Mouse (Mus musculus): ENCODE data around the gene Pithd1. TPM values are rescaled to one million over a fixed set of nuclear protein-coding genes. Genes with fewer than 3 reads are reported as not detected.
"Not testable (repeated sequence)": the region's sequence is repeated elsewhere in the genome, so short reads cannot be mapped to it uniquely, and the experiment has no call there.

Gene Pithd1
- total RNA-seq, 1 experiment from 2014 or later: 63.2 TPM

DNA sequence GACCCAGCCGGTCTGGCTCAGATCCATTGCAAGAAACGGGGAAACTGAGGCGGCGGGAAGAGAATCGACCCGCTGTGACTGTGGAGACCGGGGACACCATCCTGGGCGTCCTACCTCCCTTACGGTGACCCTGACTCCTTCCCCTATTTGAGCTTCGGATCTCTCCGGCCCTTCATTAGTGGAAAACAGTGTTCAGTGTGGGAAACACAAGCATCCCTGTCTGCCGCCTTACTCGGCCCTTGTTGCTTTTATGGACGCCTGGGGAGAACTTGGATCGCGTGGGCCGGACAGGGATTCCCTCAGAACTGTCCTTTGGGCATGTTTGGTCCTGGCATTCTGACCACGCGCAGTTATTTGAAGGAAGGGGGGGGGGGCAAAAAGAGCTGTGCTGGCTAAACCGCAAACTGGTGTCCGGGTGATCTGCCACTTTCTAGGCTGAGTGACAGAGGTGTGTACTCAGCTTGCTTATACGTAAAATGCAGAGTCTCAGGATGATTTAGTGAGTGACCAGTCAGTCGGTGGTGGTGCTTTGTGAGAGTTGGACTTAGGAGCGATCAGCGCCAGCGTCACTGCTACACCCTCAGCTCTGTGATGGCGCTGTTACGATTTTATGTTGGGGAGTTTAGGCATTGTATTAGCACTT lies 40.3 kb downstream of the Pithd1 start:
- peak in 1 of 2 experiments; percentile 9; a peak in 1 of 4 replicates for ATAC-seq (replicated peaks in 1 of 2; ENCODE audit: insufficient read depth in 1 of 2, low FRiP score in 2 of 2, low TSS enrichment in 1 of 2, low read depth in 1 of 2, poor library complexity in 2 of 2, severe bottlenecking in 2 of 2)

DNA sequence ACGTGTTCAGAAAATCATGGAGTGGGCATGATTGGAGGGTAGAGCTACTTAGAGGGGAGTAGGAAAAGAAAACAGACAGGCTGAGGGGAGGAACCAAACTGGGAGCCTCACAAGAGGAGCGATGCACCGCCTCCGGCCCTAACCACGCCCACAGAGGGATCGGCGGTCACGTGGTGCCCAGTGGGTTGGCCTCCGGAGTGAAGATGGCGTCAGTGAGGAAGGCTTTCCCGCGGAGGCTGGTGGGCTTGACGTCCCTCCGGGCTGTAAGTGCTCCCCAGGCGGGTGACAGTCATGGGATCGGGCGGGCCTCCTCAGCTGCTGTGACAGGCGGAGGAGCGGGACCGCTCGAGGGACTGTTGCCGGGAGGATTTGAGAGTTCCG lies 40.8 kb downstream of the Pithd1 start, which contains the start of gene Hmgcl:
TSS of gene Hmgcl (plus strand) at position 171 of the 381 bp plus-strand sequence.
- peak; percentile 97 to 98 for ATAC-seq (replicated peaks in 1 of 2; ENCODE audit: insufficient read depth in 1 of 2, low FRiP score in 2 of 2, low TSS enrichment in 1 of 2, low read depth in 1 of 2, poor library complexity in 2 of 2, severe bottlenecking in 2 of 2)

DNA sequence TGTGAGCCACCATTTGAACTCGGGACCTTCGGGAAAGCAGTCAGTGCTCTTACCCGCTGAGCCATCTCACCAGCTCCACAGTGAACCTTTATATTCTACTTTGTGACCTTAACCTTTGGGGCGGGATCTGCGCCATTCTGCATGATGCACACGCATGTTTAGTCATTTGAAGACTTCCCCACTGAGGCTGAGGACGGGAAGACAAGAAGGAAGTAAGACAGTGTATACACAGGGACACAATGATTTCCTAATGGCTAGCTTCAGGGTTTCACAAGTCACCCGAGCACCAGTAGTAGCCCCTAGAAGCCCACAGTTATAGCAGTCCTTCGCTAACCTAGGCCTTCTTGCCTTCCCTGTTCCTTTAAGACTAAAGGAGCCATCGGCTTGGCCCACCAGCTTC lies 41.4 kb downstream of the Pithd1 start:
- peak; percentile 13 to 43; a peak in 1 of 4 replicates for ATAC-seq (replicated peaks in 1 of 2; ENCODE audit: insufficient read depth in 1 of 2, low FRiP score in 2 of 2, low TSS enrichment in 1 of 2, low read depth in 1 of 2, poor library complexity in 2 of 2, severe bottlenecking in 2 of 2)

DNA sequence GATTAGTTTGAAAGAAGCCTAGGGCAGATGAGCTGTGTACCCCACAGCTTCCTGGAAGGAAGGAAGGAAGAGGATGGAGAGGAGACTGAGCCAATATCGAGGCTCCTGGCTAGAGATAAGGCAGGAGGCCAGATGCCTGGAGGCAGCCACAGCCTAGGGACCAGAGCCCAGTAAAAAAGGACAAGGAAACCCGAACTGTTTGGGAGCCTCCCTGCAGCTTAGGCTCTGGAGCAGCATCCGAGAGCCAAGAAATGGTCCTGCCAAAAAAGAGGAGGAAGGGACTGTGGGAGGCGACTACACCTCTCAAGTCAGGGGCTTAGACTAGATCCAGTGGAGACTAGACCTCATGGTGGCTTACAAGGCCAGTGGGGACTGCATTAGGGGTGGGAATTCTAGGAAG lies 43.7 kb downstream of the Pithd1 start:
- no peak for ATAC-seq (replicated peaks in 1 of 2; ENCODE audit: insufficient read depth in 1 of 2, low FRiP score in 2 of 2, low TSS enrichment in 1 of 2, low read depth in 1 of 2, poor library complexity in 2 of 2, severe bottlenecking in 2 of 2)

DNA sequence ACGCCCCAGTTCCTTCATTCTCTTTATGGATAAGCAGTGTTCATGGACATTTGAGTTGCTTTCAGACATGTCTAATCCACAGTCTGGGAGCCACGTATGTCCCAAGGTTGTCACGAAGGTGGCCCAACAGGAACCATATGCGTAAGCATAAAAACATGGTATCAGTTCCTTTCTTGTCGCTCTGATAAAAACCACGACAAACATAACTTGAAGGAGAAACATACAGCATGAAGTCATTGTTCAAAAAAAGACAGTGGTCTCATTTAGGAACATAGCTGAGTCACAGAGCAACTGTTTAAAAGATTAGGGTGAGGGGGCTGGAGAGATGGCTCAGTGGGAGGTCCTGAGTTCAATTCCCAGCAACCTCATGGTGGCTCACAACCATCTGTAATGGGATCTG lies 44.9 kb downstream of the Pithd1 start:
- no peak for ATAC-seq (replicated peaks in 1 of 2; ENCODE audit: insufficient read depth in 1 of 2, low FRiP score in 2 of 2, low TSS enrichment in 1 of 2, low read depth in 1 of 2, poor library complexity in 2 of 2, severe bottlenecking in 2 of 2)

DNA sequence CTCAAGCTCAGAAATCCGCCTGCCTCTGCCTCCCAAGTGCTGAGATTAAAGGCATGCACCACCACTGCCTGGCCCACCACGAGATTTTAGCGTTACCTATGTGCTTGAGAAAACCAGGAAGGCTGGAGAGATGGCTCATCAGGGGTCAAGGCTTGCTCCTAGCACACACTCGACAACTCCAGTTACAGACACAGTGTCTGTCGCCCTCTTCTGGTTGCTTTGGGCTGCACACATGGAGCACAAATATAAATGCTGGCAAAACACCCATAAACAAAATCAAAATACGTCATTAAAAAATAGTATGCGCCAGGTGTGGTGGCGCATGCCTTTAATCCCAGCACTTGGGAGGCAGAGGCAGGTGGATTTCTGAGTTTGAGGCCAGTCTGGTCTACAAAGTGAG lies 46.0 kb downstream of the Pithd1 start:
- not testable (repeated sequence) for ATAC-seq (replicated peaks in 1 of 2; ENCODE audit: insufficient read depth in 1 of 2, low FRiP score in 2 of 2, low TSS enrichment in 1 of 2, low read depth in 1 of 2, poor library complexity in 2 of 2, severe bottlenecking in 2 of 2)

DNA sequence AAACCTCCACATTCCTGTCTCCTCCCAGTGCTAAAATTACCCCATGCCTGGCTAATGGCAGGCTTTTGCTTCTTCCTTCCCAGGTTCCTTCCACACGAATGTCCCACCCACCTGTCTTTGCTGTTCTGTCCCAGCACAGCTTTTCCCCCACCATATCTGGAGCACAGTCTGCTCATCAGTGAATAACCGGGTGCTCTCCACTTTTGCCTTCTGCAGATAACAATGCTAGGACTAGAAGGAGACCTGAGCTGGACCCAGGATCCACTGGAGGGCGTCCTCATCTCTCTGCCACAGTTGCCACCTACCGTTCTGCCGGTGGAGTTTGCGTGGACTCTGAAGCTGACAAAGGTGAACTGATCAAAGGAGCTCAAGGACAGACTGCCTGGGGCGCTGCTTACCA lies 48.2 kb downstream of the Pithd1 start:
- no peak for ATAC-seq (replicated peaks in 1 of 2; ENCODE audit: insufficient read depth in 1 of 2, low FRiP score in 2 of 2, low TSS enrichment in 1 of 2, low read depth in 1 of 2, poor library complexity in 2 of 2, severe bottlenecking in 2 of 2)

DNA sequence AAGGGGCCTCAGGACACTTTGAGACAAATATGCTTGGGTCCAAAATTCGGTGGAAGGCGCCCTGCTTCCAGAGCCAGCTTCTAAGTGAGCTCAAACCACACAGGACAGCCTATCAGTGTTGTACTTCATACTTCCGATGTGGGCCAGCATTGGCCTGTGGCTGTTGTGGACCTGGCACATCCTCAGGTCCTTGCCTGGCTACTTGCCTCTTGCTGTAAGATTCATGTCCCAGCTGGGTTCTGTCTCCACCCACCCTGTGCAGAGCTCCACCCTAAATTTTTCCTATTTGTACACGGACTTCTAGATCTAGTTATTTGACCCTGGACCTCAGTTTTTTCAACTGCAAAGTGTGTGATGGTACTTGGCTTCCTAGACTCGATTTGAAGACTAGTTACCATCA lies 51.6 kb downstream of the Pithd1 start:
- no peak for ATAC-seq (replicated peaks in 1 of 2; ENCODE audit: insufficient read depth in 1 of 2, low FRiP score in 2 of 2, low TSS enrichment in 1 of 2, low read depth in 1 of 2, poor library complexity in 2 of 2, severe bottlenecking in 2 of 2)

DNA sequence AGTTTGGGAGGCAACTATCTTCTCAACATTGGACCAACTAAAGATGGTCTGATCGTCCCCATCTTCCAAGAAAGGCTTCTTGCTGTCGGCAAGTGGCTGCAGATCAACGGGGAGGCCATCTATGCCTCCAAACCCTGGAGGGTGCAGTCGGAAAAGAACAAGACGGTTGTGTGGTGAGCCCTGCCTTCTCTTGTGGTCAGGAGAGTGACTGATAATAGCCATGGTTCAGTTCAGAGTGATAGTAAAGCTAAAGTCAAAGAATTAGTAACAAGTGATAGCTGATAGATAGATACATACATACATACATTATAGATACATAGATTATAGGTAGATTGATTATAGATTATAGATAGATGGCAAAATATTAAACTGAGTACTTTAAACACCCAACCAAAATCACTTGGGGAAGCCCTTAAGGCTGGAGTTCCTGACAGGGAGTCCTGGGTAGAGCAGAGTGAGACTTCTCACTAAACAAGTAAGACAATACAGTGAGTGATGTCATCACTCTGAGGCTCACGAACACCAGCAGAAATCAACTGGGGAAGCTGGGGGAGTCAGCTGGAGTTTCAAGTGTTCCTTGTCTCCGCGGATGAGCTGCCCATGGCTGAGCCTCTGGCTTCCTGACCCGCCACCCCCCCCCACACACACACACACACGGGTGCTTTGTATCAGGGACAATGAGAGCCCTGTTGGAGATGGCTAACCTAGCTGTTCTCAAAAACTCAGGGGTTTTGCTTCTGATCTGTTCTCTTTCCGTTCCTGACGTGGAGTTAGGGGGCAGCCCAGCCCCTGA lies 52.2 kb downstream of the Pithd1 start:
- no peak for ATAC-seq (replicated peaks in 1 of 2; ENCODE audit: insufficient read depth in 1 of 2, low FRiP score in 2 of 2, low TSS enrichment in 1 of 2, low read depth in 1 of 2, poor library complexity in 2 of 2, severe bottlenecking in 2 of 2)

DNA sequence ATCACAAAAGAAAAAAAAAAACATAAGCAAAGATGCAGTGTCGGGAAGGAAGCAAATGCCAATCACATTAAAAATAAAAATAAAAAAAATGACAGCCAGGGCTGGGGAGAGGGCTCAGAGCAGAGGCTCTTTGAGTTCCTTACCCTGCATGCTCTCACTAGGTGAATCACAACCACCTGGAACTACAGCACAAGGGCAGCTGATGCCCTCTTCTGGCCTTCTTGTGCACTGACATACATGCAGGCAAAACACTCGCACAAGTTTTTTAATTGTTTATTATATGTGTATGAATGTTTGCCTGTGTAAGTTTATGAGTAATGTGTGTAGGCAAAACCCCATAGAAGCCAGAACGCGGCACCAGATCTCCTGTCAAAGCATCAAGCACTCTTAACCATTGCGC lies 55.2 kb downstream of the Pithd1 start:
- peak; percentile 62 to 72 for ATAC-seq (replicated peaks in 1 of 2; ENCODE audit: insufficient read depth in 1 of 2, low FRiP score in 2 of 2, low TSS enrichment in 1 of 2, low read depth in 1 of 2, poor library complexity in 2 of 2, severe bottlenecking in 2 of 2)

DNA sequence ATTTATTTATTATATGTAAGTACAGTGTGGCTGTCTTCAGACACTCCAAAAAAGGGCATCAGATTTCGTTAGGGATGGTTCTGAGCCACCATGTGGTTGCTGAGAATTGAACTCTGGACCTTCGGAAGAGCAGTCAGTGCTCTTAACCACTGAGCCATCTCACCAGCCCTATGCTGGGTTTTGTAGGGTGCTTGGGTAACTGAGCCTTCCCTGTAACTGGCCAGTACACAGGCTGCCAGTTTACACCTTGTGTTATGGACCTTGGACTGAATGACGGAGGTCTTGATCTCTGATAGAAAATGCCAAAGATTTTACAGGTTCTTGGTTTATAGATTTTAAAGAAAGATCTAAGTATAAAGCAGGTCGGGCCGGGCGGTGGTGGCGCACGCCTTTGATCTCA lies 56.8 kb downstream of the Pithd1 start:
- ATAC-seq (replicated peaks in 1 of 2; ENCODE audit: insufficient read depth in 1 of 2, low FRiP score in 2 of 2, low TSS enrichment in 1 of 2, low read depth in 1 of 2, poor library complexity in 2 of 2, severe bottlenecking in 2 of 2): no peak

DNA sequence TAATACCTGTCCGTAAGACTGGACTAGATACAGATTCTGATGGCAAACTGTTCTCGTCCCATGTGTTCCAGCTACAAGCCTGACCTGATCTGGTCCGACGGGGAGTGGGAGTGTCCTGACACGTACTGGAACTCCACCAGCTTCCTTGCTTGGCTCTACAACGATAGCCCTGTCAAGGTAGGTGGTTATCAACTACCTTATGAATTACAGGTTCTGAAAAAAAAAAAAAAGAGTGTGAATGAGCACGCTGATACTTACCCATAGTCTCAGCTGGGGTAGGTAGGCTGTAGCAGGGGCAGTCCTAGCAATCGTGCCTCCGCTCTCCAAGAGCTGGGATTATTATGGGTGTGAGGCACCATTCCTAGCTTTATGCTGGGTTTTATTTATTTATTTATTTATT lies 57.2 kb downstream of the Pithd1 start:
- ATAC-seq (replicated peaks in 1 of 2; ENCODE audit: insufficient read depth in 1 of 2, low FRiP score in 2 of 2, low TSS enrichment in 1 of 2, low read depth in 1 of 2, poor library complexity in 2 of 2, severe bottlenecking in 2 of 2): no peak

DNA sequence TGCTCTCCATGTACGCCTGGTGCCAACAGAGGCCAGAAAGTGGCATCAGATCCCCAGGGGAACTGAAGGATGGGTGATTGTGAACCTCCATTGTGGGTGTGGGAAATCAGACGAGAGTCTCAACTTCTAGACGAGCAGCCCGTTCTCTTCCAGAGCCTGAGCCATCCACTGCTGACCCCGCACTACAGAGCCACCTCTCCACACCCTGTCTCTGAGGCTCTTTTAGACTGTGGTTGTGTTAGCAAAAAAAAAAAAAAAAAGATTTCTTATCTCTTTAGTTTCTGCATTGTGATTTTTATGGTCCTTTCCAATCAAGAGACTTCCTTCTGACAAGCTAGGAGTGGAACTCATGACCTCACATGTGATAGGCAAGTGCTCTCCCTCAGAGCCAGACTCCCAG lies 57.7 kb downstream of the Pithd1 start:
- no peak for ATAC-seq (replicated peaks in 1 of 2; ENCODE audit: insufficient read depth in 1 of 2, low FRiP score in 2 of 2, low TSS enrichment in 1 of 2, low read depth in 1 of 2, poor library complexity in 2 of 2, severe bottlenecking in 2 of 2)

DNA sequence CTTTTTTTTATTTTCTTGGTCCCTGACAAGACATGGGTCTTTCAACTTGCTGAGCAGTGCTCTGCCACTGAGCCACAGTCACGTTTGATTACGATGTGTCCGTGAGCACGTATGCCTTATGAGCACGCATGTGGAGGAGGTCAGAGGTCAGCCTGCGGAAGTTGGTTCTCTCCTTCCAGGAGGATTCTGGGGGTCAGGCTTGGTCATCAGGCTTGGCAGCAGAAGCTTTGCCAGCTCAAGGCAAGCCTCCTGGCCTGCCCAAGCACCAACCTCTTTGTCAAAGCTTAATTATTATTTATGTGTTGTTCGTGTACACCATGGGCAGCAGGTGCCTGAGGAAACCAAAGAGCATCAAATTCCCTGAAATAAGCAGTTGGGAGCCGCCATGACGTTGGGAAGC lies 58.7 kb downstream of the Pithd1 start:
- ATAC-seq (replicated peaks in 1 of 2; ENCODE audit: insufficient read depth in 1 of 2, low FRiP score in 2 of 2, low TSS enrichment in 1 of 2, low read depth in 1 of 2, poor library complexity in 2 of 2, severe bottlenecking in 2 of 2): no peak

DNA sequence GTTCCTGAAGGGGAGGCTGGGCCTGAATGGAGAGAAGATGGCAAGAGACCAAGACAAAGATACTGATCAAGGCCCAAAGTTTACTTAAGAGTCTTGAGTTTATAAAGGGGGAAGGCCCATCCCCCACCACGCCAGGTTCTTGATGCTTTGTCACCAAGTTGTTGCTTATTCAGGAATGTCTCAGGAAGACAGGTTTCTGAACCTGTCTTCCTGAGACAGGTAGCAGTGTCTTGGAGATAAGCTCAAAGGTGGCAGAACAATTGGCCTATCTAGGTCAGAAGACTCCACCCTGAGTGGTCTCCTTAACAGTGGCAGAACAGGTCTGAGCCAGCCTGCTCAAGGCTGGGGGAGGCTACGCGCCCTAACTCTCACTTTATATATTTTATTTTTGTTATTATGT lies 60.2 kb downstream of the Pithd1 start:
- no peak for ATAC-seq (replicated peaks in 1 of 2; ENCODE audit: insufficient read depth in 1 of 2, low FRiP score in 2 of 2, low TSS enrichment in 1 of 2, low read depth in 1 of 2, poor library complexity in 2 of 2, severe bottlenecking in 2 of 2)

DNA sequence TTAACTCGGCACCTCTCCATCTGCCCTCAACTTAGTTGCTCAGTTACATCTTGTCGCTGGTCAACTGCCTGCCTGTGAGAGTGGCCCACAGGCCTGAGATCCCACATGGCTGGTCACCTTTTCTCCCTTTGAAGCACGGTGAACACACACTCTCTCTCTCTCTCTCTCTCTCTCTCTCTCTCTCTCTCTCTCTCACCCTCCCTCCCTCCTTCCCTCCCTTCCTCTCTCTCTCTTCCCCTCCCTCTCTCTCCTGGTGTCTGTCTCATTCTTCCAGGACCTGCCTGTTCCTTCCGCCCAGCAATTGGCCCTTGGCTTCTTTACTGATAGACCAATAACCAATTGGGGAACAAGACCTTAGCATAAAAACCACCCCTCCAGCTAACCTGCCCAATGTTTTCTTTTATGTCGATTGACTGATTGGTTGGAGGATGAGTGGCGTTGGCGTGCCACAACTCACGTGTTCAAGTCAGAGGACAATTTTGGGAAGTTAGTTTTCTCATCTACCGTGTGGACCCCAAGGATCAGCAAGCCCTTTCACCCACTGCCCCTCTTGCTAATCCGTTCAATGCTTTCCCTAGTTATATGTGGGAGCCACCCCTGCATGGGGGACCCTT lies 60.8 kb downstream of the Pithd1 start:
- no peak for ATAC-seq (replicated peaks in 1 of 2; ENCODE audit: insufficient read depth in 1 of 2, low FRiP score in 2 of 2, low TSS enrichment in 1 of 2, low read depth in 1 of 2, poor library complexity in 2 of 2, severe bottlenecking in 2 of 2)
